Mouse (Mus musculus): ENCODE measurements around the gene Rnf2. TPM values are rescaled to one million over a fixed set of nuclear protein-coding genes. Genes with fewer than 3 reads are reported as not detected.

The Rnf2 gene
- polyA plus RNA-seq, 1 experiment from 2014 or later, result 18.8 TPM

- Histone ChIP-seq H3K9me3 (ENCODE audit: low read length) (no peaks in the 10 kb centered on the region), H3K9ac (replicated peaks) (no peak overlapping the region), H3K27ac (ENCODE audit: low read depth) (no peak overlapping the region), H3K4me2 (ENCODE audit: low read depth, low read length) (no peak overlapping the region), H3K27me3 (ENCODE audit: insufficient read depth, low read length) (no peaks in the 10 kb centered on the region), H3K4me3 (ENCODE audit: low read depth, low read length) (no peak overlapping the region), H3K36me3 (replicated peaks; ENCODE audit: insufficient read depth, low read length) (peaks cover 46% of the 10 kb centered on the region), H3K4me1 (ENCODE audit: insufficient read depth) (no peaks in the 10 kb centered on the region)
- no peak for ATAC-seq
- TF ChIP-seq EP300 (IDR thresholded peaks at IDR 0.05; ENCODE audit: low read depth), result no peak
- TF ChIP-seq CTCF (IDR thresholded peaks at IDR 0.05; ENCODE audit: low read depth), result no peak
- no peak for DNase-seq
- 77% methylated on average over 7 of the region's 7 CpGs for WGBS (ENCODE audit: insufficient replicate concordance)
Measured at GRCm38 (mm10) chr1:151471429-151471828, 29.3 kb downstream of the Rnf2 start.

- Histone ChIP-seq H3K4me2 (ENCODE audit: low read depth, low read length) (no peak overlapping the region), H3K9ac (replicated peaks) (no peak overlapping the region), H3K4me1 (ENCODE audit: insufficient read depth) (no peaks in the 10 kb centered on the region), H3K36me3 (replicated peaks; ENCODE audit: insufficient read depth, low read length) (peaks cover 9% of the 10 kb centered on the region), H3K4me3 (ENCODE audit: low read depth, low read length) (no peak overlapping the region), H3K27me3 (ENCODE audit: insufficient read depth, low read length) (no peaks in the 10 kb centered on the region), H3K27ac (ENCODE audit: low read depth) (no peak overlapping the region), H3K9me3 (ENCODE audit: low read length) (no peaks in the 10 kb centered on the region)
- 86% methylated on average over 4 of the region's 4 CpGs for WGBS (ENCODE audit: insufficient replicate concordance)
- ATAC-seq, result no peak
- no peak for DNase-seq
- TF ChIP-seq EP300 (IDR thresholded peaks at IDR 0.05; ENCODE audit: low read depth) (no peak), CTCF (IDR thresholded peaks at IDR 0.05; ENCODE audit: low read depth) (no peak)
Measured at GRCm38 (mm10) chr1:151466571-151466970, 34.2 kb downstream of the Rnf2 start.

GRCm38 (mm10) chr1:151464914-151465313 lies 35.8 kb downstream of the Rnf2 start:
- H3K9me3 ChIP-seq (ENCODE audit: low read length), result no peaks in the 10 kb centered on the region
- DNase-seq, result no peak
- 57% methylated on average over 4 of the region's 4 CpGs for WGBS (ENCODE audit: insufficient replicate concordance)
- H3K4me1 ChIP-seq (ENCODE audit: insufficient read depth), result no peaks in the 10 kb centered on the region
- no peak overlapping the region for H3K4me2 ChIP-seq (ENCODE audit: low read depth, low read length)
- peaks cover 9% of the 10 kb centered on the region for H3K36me3 ChIP-seq (replicated peaks; ENCODE audit: insufficient read depth, low read length)
- no peak overlapping the region for H3K4me3 ChIP-seq (ENCODE audit: low read depth, low read length)
- no peak for ATAC-seq
- H3K27ac ChIP-seq (ENCODE audit: low read depth), result no peak overlapping the region
- H3K27me3 ChIP-seq (ENCODE audit: insufficient read depth, low read length), result no peaks in the 10 kb centered on the region
- H3K9ac ChIP-seq (replicated peaks), result no peak overlapping the region
- TF ChIP-seq EP300 (IDR thresholded peaks at IDR 0.05; ENCODE audit: low read depth) (no peak), CTCF (IDR thresholded peaks at IDR 0.05; ENCODE audit: low read depth) (no peak)

GRCm38 (mm10) chr1:151461265-151461664 lies 39.5 kb downstream of the Rnf2 start:
- H3K9me3 ChIP-seq (ENCODE audit: low read length), result no peaks in the 10 kb centered on the region
- no peak for TF ChIP-seq EP300 (IDR thresholded peaks at IDR 0.05; ENCODE audit: low read depth)
- peak; percentile 49 for TF ChIP-seq CTCF (IDR thresholded peaks at IDR 0.05; ENCODE audit: low read depth)
- peak; percentile 18 for DNase-seq
- H3K27ac ChIP-seq (ENCODE audit: low read depth), result no peak overlapping the region
- peaks cover 32% of the 10 kb centered on the region for H3K36me3 ChIP-seq (replicated peaks; ENCODE audit: insufficient read depth, low read length)
- no peaks in the 10 kb centered on the region for H3K4me1 ChIP-seq (ENCODE audit: insufficient read depth)
- H3K9ac ChIP-seq (replicated peaks), result no peak overlapping the region
- 89% methylated on average over 9 of the region's 9 CpGs for WGBS (ENCODE audit: insufficient replicate concordance)
- H3K4me2 ChIP-seq (ENCODE audit: low read depth, low read length), result no peak overlapping the region
- no peak overlapping the region for H3K4me3 ChIP-seq (ENCODE audit: low read depth, low read length)
- no peaks in the 10 kb centered on the region for H3K27me3 ChIP-seq (ENCODE audit: insufficient read depth, low read length)
- no peak for ATAC-seq

GRCm38 (mm10) chr1:151457087-151457486 lies 43.7 kb downstream of the Rnf2 start:
- Histone ChIP-seq H3K27ac (ENCODE audit: low read depth) (no peak overlapping the region), H3K36me3 (replicated peaks; ENCODE audit: insufficient read depth, low read length) (peaks cover 55% of the 10 kb centered on the region), H3K4me3 (ENCODE audit: low read depth, low read length) (no peak overlapping the region), H3K9ac (replicated peaks) (no peak overlapping the region), H3K27me3 (ENCODE audit: insufficient read depth, low read length) (no peaks in the 10 kb centered on the region), H3K9me3 (ENCODE audit: low read length) (no peaks in the 10 kb centered on the region), H3K4me2 (ENCODE audit: low read depth, low read length) (no peak overlapping the region), H3K4me1 (ENCODE audit: insufficient read depth) (no peaks in the 10 kb centered on the region)
- DNase-seq (no peak), ATAC-seq (peak; percentile 29; the same call in 1 of the 2 replicates)
- TF ChIP-seq CTCF (IDR thresholded peaks at IDR 0.05; ENCODE audit: low read depth) (no peak), EP300 (IDR thresholded peaks at IDR 0.05; ENCODE audit: low read depth) (no peak)
- 30% methylated on average over 5 of the region's 5 CpGs for WGBS (ENCODE audit: insufficient replicate concordance)

GRCm38 (mm10) chr1:151451946-151452345 lies 48.8 kb downstream of the Rnf2 start:
- Histone ChIP-seq H3K27ac (ENCODE audit: low read depth) (no peak overlapping the region), H3K9me3 (ENCODE audit: low read length) (no peaks in the 10 kb centered on the region), H3K9ac (replicated peaks) (no peak overlapping the region), H3K4me1 (ENCODE audit: insufficient read depth) (no peaks in the 10 kb centered on the region), H3K27me3 (ENCODE audit: insufficient read depth, low read length) (no peaks in the 10 kb centered on the region), H3K4me2 (ENCODE audit: low read depth, low read length) (no peak overlapping the region), H3K4me3 (ENCODE audit: low read depth, low read length) (no peak overlapping the region), H3K36me3 (replicated peaks; ENCODE audit: insufficient read depth, low read length) (peaks cover 50% of the 10 kb centered on the region)
- ATAC-seq (no peak), DNase-seq (no peak)
- WGBS (ENCODE audit: insufficient replicate concordance), result 95% methylated on average over 11 of the region's 11 CpGs
- TF ChIP-seq CTCF (IDR thresholded peaks at IDR 0.05; ENCODE audit: low read depth) (no peak), EP300 (IDR thresholded peaks at IDR 0.05; ENCODE audit: low read depth) (no peak)

GRCm38 (mm10) chr1:151450851-151451250 lies 49.9 kb downstream of the Rnf2 start:
- Histone ChIP-seq H3K4me2 (ENCODE audit: low read depth, low read length) (no peak overlapping the region), H3K36me3 (replicated peaks; ENCODE audit: insufficient read depth, low read length) (peaks cover 52% of the 10 kb centered on the region), H3K4me3 (ENCODE audit: low read depth, low read length) (no peak overlapping the region), H3K27ac (ENCODE audit: low read depth) (no peak overlapping the region), H3K27me3 (ENCODE audit: insufficient read depth, low read length) (no peaks in the 10 kb centered on the region), H3K9me3 (ENCODE audit: low read length) (no peaks in the 10 kb centered on the region), H3K9ac (replicated peaks) (no peak overlapping the region), H3K4me1 (ENCODE audit: insufficient read depth) (no peaks in the 10 kb centered on the region)
- peak; percentile 17; the same call in 1 of the 2 replicates for TF ChIP-seq CTCF (IDR thresholded peaks at IDR 0.05; ENCODE audit: low read depth)
- no peak for TF ChIP-seq EP300 (IDR thresholded peaks at IDR 0.05; ENCODE audit: low read depth)
- 88% methylated on average over 1 of the region's 2 CpGs for WGBS (ENCODE audit: insufficient replicate concordance)
- DNase-seq (no peak), ATAC-seq (no peak)
